Comparison of ENCODE assay signal across 8 mouse cellular contexts in the genomic region with DNA sequence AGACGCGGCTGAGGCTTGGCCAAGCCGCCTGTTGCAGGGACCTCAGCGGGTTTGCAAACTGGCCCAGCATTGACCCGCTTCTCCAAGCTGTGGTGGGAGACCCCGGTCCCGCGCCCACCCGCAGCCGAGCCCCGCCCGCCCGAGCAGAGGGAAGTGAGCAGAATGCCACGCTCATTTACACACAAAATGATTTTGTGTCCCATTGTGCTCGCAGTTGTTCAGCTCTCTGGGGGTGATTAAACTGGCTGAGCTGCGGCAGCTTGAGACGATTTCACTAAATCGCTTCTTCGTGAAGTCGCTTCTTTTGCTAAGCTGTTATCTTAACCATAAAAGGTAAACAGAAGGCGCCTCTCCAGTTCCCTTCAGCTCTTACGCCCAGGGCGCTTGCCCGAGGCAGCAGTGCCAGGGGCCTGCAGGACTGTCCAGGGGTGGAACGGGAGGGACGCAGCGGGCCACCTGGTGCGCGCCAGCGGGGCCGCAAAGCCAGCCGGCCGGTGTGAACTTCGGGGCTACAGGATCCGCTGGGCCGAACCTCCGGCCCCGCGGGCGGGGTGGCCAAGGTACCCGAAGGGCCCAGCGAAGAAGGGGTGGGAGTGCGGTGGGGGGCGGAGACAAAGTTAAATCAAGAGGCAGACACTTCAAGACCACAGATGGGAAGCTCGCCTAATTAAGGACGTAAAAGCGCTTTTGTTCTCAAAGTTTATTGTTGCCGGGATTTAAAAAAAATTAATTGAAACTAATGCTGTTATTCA. TPM values are rescaled to one million over a fixed set of nuclear protein-coding genes. Genes with fewer than 3 reads are reported as not detected.
DNase-seq lines count a peak whose midpoint lies in the region; ATAC-seq and TF ChIP-seq lines count a peak whose summit lies in the region.

No protein-coding gene starts in this region.

- H3K4me2 ChIP-seq in kidney, postnatal 0 days (ENCODE audit: low read length) = peak overlapping the region; percentile 91
- peak overlapping the region; percentile 88 for H3K4me2 ChIP-seq in midbrain, embryonic 12.5 days (replicated peaks)

- no peaks in the 10 kb centered on the region for H3K9me3 ChIP-seq in kidney, postnatal 0 days (replicated peaks; ENCODE audit: low read length)
- no peaks in the 10 kb centered on the region for H3K9me3 ChIP-seq in midbrain, embryonic 12.5 days

- peak overlapping the region; percentile 99 for H3K27ac ChIP-seq in kidney, postnatal 0 days
- H3K27ac ChIP-seq in midbrain, embryonic 12.5 days (replicated peaks) = peak overlapping the region; percentile 99

- peak overlapping the region; percentile 78 for H3K4me3 ChIP-seq in kidney, postnatal 0 days (replicated peaks; ENCODE audit: low read depth, low read length)
- H3K4me3 ChIP-seq in midbrain, embryonic 12.5 days = peak overlapping the region; percentile 92

- peak overlapping the region; percentile 94 for H3K9ac ChIP-seq in kidney, postnatal 0 days (ENCODE audit: low read depth, low read length)
- H3K9ac ChIP-seq in midbrain, embryonic 12.5 days (replicated peaks) = peak overlapping the region; percentile 97

- H3K27me3 ChIP-seq in kidney, postnatal 0 days (ENCODE audit: insufficient read depth, low read length) = no peaks in the 10 kb centered on the region
- H3K27me3 ChIP-seq in midbrain, embryonic 12.5 days = 0 out of 2 replicates have a peak, but pooled peaks cover 4% of the 10 kb centered on the region

- WGBS in kidney, postnatal 0 days = 2% methylated on average over 48 of the region's 48 CpGs
- under 1% methylated on average over 48 of the region's 48 CpGs for WGBS in midbrain, embryonic 12.5 days

- no peak for ATAC-seq in kidney, postnatal 0 days (replicated peaks; ENCODE audit: low FRiP score, low read depth)
- no peak for ATAC-seq in midbrain, embryonic 12.5 days (ENCODE audit: low FRiP score, low read depth)

- peaks cover 10% of the 10 kb centered on the region; the same call in 1 of the 2 replicates for H3K4me1 ChIP-seq in kidney, postnatal 0 days (replicated peaks; ENCODE audit: insufficient read depth, low read length)
- H3K4me1 ChIP-seq in midbrain, embryonic 12.5 days = peaks cover 41% of the 10 kb centered on the region

- DNase-seq in adrenal gland, adult (ENCODE audit: inconsistent age in 2 of 2, low spot score in 1 of 2) = peak; percentile 16 to 61
- no peak for DNase-seq in adrenal gland, adult 8-10 months
- peak; percentile 42 to 59 for DNase-seq in cerebellum, postnatal 10 days
- DNase-seq in gastrocnemius, postnatal 25 days = peak; percentile 81
- DNase-seq in kidney, postnatal 0 days (ENCODE audit: low spot score) = peak; percentile 62
- DNase-seq in urinary bladder, postnatal 25 days (ENCODE audit: low spot score) = peak; percentile 48
- DNase-seq in spleen, postnatal 36 days (ENCODE audit: low spot score in 2 of 2) = no peak

- TF ChIP-seq CTCF in kidney, postnatal 0 days (IDR thresholded peaks at IDR 0.05; ENCODE audit: low read depth) = no peak

- peaks cover 19% of the 10 kb centered on the region for H3K36me3 ChIP-seq in kidney, postnatal 0 days (ENCODE audit: insufficient read depth, low read length)
- H3K36me3 ChIP-seq in midbrain, embryonic 12.5 days = peaks cover 27% of the 10 kb centered on the region

RNA-seq across cellular contexts. Expression of a gene that starts 3.6 kb away (rescaled TPM):
- 1 to 10 TPM; 4.1 to 7.1 (median 6.1) TPM for total RNA-seq in adrenal gland, adult 8-10 months (2022)
- 10 to 100 TPM; 32.5 to 36.8 TPM for total RNA-seq in gastrocnemius, postnatal 25 days (2021)
- polyA plus RNA-seq in kidney, postnatal 0 days (2015; fragmentation: Nextera tagmentation; extraction: Ambion mirVana) = 24.7 and 26.8 TPM in 2 replicates
- 35.4 and 35.8 TPM in 2 replicates for polyA plus RNA-seq in midbrain, embryonic 12.5 days (2016; fragmentation: Nextera tagmentation; extraction: Ambion mirVana)

Comparison
In these comparisons a context has a peak if more than half of its experiments do, and no peak if none do; other contexts are left out.
1. DNase-seq: peak in adrenal gland, adult (2 of 2), cerebellum, postnatal 10 days (2 of 2), gastrocnemius, postnatal 25 days (single experiment), kidney, postnatal 0 days (single experiment) and urinary bladder, postnatal 25 days (single experiment); none in adrenal gland, adult 8-10 months (single experiment) and spleen, postnatal 36 days (0 of 2).
2. RNA of a gene that starts 3.6 kb away (total RNA-seq): 32.5 to 36.8 TPM in gastrocnemius, postnatal 25 days; 4.1 to 7.1 TPM in adrenal gland, adult 8-10 months; every median in the first group is over 4 times any median in the second.